Mouse (Mus musculus): ENCODE data around the gene Egfr. TPM values are rescaled to one million over a fixed set of nuclear protein-coding genes. Genes with fewer than 3 reads are reported as not detected.

Egfr gene
- polyA plus RNA-seq (2012; rRNA removed), result 17.6 and 17.9 TPM in 2 replicates

DNA sequence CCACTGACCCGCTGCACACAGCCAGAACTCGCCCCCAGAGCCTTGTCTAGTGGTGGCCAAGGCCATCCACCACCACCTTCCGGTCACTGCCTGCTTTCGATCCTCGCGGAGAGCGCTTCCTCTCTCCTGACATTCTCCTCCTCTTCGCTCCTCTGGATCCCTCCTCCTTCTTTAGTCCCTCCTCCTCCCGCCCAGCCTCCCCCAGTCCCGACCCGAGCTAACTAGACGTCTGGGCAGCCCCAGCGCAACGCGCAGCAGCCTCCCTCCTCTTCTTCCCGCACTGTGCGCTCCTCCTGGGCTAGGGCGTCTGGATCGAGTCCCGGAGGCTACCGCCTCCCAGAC is at the start of gene Egfr:
Egfr (plus strand) TSS at position 197 of the 342 bp plus-strand sequence.

DNA sequence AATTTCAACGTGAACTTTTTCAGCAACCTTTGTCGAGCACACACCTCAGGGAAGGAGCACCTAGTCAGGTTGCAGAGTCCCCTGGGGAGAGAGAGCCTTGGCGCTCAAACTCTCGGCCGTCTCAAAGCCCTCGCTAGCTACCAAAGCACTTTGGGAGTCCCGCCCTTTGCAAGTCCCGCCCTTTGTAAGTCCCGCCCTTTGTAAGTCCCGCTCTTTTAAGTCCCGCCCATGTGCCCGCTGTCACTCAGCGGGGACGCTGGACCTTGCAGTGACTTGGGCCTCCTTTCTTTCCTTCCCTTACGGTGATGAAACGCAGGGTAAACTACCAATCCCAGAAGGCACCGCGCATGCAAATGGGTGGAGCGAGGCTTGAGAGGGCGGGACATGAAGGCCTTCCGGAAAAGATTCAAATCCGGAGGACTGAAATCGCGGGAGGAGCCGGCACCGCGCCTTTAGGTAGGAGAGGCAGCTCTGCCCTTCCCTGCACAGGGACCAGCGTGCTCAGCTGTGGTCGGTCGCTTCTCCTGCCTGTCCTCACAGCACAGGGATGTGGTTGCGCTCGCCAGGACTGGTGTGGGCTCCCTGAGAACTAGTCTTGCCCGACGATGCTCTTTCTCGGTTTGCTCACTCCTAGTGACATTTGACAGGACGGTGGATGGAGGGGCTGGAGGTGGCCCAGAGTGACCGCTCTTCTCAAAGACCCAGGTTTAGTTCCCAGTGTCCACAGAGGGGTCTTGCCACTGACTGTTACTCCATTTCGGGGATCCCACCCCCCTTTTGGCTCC is 199.2 kb downstream of the Egfr start, which contains the start of gene Fbxo48:
Fbxo48 (plus strand) TSS at position 400 of the 785 bp plus-strand sequence.

Other genes starting within 250 kb of the Egfr start
- 42.6 and 44.6 TPM in 2 replicates for gene Sec61g, start 243.7 kb upstream of the Egfr start, polyA plus RNA-seq (2012; rRNA removed)
- gene Fbxo48, start 199.2 kb downstream of the Egfr start, polyA plus RNA-seq (2012; rRNA removed), result 1.4 TPM in 2 replicates

Measured in liver, embryonic 18 days (tissue).